Mouse (Mus musculus) cerebellum, postnatal 25 days (tissue): Measurements from ENCODE around the gene Nrip1.
A peak's percentile ranks its signal among the peaks of the same experiment; 100 is the strongest.

Experiments
- DNase-seq, 2 experiments: peaks; one replicate each; pipeline ENCODE4 v3.0.0; 2021; ENCODE audit warnings: mixed read lengths in 2 of 2

The Nrip1 gene

GRCm38 (mm10) chr16:76265874-76266273 lies 107.8 kb downstream of the Nrip1 start:
- DNase-seq = no peak

- DNase-seq = no peak
These were observed 108.3 kb downstream of the Nrip1 start for GRCm38 (mm10) chr16:76265301-76265700.

GRCm38 (mm10) chr16:76263393-76263792 lies 110.2 kb downstream of the Nrip1 start:
- DNase-seq = no peak

GRCm38 (mm10) chr16:76260296-76260695 lies 113.3 kb downstream of the Nrip1 start:
- DNase-seq = no peak

GRCm38 (mm10) chr16:76251826-76252225 lies 121.8 kb downstream of the Nrip1 start:
- DNase-seq = peak; percentile 87 to 91

DNA sequence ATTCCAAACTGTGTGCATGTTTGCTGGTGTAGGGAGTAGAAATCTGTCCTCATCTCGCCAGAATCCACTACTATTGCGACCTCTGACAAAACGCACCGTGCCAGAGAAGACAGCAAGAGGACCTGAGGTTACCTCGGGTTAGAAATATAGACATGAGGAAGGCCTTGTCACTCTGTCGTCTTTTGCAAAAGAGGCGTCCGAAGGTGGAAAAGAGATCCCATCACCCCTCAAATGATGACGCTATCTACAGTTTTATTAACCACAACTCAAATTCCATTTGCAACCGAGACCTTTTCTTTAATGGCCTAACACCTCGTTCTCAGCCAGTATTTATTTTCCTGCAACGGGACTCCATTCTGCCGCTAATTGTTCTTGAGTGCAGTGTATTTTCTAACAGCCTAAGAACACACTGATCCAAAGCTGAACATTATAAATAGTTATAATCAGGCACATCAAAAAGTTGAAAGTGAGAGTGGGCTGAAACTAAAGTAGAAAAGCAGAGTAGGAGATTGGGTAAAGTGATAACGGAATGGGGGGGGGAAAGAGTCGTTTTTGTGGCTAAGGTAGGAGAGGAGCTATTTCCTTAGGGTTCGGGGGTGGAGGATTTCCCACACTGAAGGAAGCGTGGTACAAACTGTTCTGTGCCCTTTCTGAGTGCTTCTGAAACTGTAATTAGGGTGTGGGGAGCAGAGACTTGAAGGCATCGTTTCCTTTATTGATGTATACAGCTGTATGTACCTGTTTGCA lies 124.1 kb downstream of the Nrip1 start:
- DNase-seq = no peak

DNA sequence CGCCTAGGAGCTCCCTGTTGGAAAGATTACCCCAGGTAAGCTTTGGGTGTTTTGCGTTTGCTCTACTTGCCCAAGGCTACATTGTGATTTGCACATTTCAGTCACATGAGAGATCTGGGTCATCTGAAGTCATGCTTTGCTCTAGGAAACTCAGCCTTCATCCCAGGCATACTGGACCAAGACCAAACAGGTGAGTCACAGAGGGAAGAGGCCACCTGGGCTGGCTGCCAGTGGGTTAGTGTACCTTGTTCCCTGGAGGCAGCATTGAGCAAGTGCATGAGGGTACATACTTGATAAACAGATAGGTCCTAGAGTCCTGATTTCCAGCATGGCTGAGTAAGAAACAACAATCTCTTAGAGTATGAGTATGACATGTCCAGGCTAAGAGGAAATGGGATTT lies 130.8 kb downstream of the Nrip1 start:
- DNase-seq = peak; percentile 71 to 86

GRCm38 (mm10) chr16:76241266-76241665 lies 132.4 kb downstream of the Nrip1 start:
- no peak for DNase-seq

GRCm38 (mm10) chr16:76239353-76239752 lies 134.3 kb downstream of the Nrip1 start:
- DNase-seq = no peak

GRCm38 (mm10) chr16:76238784-76239183 lies 134.8 kb downstream of the Nrip1 start:
- no peak for DNase-seq
